Mouse (Mus musculus): ENCODE data around the gene Tmem235. TPM values are rescaled to one million over a fixed set of nuclear protein-coding genes. Genes with fewer than 3 reads are reported as not detected.

Gene Tmem235
- polyA plus RNA-seq, 1 experiment from 2014 or later = not detected

DNA sequence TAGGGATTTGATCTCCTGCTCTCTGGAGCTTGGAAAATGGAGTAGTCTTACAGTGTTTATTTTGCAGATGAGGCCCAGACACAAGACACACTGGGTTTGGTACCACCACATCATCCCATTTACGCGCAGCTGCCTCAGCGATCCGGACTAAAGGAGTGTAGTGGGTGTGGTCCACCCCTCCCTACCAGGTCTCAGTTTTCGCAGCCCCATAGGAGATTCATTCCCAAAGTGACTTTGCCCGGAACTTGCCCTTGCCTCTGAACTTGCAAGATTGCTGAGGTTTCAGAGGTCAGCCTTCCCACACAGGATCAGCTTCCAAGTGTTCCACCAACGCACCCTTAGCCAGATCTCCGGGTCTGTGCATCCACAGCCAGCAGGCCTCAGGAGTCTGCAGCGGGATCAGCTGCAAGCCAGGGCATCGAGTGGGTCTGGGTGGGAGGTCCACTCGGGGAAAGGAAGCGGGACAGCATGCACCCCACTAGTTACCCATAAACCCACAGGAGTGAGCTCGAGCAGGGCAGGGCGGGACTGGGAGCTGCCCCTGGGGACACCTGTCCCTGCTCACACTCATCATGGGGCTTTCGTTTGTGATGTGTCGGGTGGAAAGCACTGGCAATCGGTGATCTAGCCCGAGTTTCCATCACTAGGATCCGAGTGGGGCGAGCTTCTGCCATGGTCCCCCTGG lies 27.8 kb downstream of the Tmem235 start:
- H3K4me3 ChIP-seq (ENCODE audit: low read depth, low read length) = peak overlapping the region; percentile 28
- no peak for DNase-seq (ENCODE audit: low spot score)
- peaks cover 3% of the 10 kb centered on the region for H3K27me3 ChIP-seq (replicated peaks; ENCODE audit: control insufficient read depth, insufficient read depth, low read length)
- H3K4me1 ChIP-seq (ENCODE audit: control insufficient read depth, insufficient read depth, low read length) = peaks cover 35% of the 10 kb centered on the region
- peak overlapping the region; percentile 54 for H3K9ac ChIP-seq (ENCODE audit: low read depth, low read length)
- peak overlapping the region; percentile 58 for H3K4me2 ChIP-seq (ENCODE audit: low read depth, low read length)
- no peaks in the 10 kb centered on the region for H3K9me3 ChIP-seq (ENCODE audit: control insufficient read depth, low read length)
- no peak for ATAC-seq (ENCODE audit: low read depth)
- peak overlapping the region; percentile 25; the same call in 1 of the 2 replicates for H3K27ac ChIP-seq (replicated peaks; ENCODE audit: low read depth, low read length)
- 16% methylated on average over 20 of the region's 20 CpGs for WGBS
- no peaks in the 10 kb centered on the region for H3K36me3 ChIP-seq (ENCODE audit: control insufficient read depth, insufficient read depth, low read length)

DNA sequence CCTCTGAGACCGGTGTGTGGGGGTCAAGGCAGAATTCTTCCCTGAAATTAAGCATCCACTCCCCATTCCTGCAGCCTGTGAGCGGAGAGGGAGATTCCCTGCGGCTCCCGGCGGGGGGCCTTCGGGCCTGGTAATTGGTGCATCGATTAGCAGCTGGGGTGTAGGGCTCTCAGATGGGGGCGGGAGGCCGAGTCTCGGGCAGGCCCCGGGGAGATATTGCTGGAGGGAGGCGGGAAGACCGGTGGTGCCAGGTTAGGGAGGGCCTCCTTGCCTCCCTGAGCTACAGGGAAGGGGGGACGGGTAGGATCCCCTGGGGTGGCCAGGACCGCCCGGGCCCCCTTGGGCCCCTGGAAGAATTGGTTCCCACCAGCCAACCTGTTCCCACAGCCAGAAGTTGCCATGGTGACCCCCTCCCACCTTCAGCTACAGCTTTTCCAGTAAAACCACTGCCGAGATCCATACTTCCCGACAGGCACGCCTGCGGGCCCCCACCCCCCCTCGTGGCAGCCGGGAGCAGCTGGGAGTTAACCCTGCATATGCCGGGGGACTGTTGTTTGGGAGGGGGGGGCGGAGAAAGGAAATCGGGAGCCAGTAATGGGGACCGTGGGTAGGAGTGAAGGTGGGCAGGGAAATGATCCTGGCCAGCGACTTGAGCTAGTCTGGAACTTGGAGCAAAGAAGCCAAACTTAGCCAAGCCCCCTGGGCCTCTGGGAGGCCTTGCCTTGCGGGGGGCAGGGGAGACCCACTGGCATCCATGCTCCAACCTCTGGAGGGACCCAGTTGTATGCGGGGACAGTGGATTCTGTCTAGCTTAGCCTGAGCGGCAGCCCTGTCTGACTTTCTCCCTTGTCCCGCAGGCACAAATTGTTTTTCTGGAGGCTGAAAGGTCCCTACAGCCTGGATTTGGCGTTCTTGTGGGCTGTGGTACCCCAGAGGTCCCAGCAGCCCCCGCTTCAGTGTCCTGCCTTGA lies 28.6 kb downstream of the Tmem235 start:
- Histone ChIP-seq H3K4me1 (ENCODE audit: control insufficient read depth, insufficient read depth, low read length) (peaks cover 29% of the 10 kb centered on the region), H3K4me3 (ENCODE audit: low read depth, low read length) (peak overlapping the region; percentile 28), H3K9me3 (ENCODE audit: control insufficient read depth, low read length) (no peaks in the 10 kb centered on the region), H3K4me2 (ENCODE audit: low read depth, low read length) (peak overlapping the region; percentile 58), H3K9ac (ENCODE audit: low read depth, low read length) (peak overlapping the region; percentile 54), H3K36me3 (ENCODE audit: control insufficient read depth, insufficient read depth, low read length) (no peaks in the 10 kb centered on the region), H3K27me3 (replicated peaks; ENCODE audit: control insufficient read depth, insufficient read depth, low read length) (peaks cover 3% of the 10 kb centered on the region), H3K27ac (replicated peaks; ENCODE audit: low read depth, low read length) (peak overlapping the region; percentile 13; the same call in 1 of the 2 replicates)
- 2% methylated on average over 29 of the region's 33 CpGs for WGBS
- ATAC-seq (ENCODE audit: low read depth) (peak; percentile 54), DNase-seq (ENCODE audit: low spot score) (peak; percentile 79)

DNA sequence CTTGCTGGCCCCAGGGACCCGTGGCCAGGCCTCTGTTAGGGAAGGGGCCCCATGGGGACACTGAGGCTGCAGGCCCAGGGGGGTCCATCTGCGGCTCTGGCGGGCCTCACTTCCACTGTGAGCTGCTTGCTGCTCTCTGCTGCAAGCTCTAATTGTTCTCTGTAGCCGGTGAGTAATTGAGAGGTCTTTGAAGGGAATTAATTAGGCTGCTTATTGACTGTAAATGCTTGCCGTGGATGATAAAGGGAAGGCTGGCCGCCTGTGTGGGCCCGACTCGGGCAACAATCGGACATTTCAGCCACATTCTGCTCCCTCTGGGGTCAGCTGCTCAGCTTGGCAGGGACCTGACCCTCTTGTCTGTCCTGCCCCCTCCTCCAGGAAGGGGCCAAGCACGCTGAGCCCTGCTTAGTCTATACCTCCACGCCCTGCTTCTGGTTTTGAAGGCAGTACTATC lies 29.4 kb downstream of the Tmem235 start:
- H3K27ac ChIP-seq (replicated peaks; ENCODE audit: low read depth, low read length) = peak overlapping the region; percentile 21; the same call in 1 of the 2 replicates
- H3K4me2 ChIP-seq (ENCODE audit: low read depth, low read length) = peak overlapping the region; percentile 58

DNA sequence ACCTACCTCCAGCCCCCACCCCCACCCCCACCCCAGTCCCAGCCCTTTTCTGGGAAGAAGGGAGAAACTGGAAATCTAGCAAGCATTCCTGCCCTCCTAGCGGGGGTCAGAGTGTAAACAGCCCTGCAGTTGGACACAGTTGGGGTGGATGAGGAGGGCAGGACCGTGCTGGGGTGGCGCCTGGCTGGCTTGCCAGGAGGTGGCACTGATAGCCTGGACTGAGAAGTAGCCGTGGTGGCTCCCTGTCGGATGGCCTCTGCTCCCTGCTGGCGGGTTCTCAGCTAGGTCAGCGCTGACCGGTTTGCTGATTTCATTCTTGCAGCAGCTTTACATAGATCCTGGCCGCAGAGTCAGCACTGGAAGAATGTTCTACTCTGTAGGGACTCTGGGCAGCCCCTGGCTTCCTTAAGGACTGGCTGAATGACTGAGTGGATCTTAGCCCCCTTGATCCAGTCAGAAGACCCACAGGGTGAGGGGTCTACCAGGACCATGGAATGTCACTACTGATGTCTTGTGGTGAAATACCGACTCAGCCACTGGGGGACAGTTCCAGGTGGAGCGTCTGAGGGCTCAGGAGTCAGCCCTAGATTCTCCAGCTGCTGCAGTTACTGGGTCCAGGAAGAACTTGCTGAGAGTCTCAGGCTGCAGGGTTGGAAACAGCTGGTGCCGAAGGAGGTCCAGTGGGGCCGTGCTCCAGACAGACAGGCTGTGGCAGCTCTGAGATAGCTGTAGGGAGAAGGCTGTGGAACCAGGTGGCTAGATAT lies 30.1 kb downstream of the Tmem235 start:
- H3K4me1 ChIP-seq (ENCODE audit: control insufficient read depth, insufficient read depth, low read length) = peaks cover 29% of the 10 kb centered on the region
- DNase-seq (ENCODE audit: low spot score) = no peak
- H3K27ac ChIP-seq (replicated peaks; ENCODE audit: low read depth, low read length) = peak overlapping the region; percentile 21; the same call in 1 of the 2 replicates

More for the DNA sequence above, 29.4 kb downstream of the Tmem235 start:
- Histone ChIP-seq H3K36me3 (ENCODE audit: control insufficient read depth, insufficient read depth, low read length) (no peaks in the 10 kb centered on the region), H3K9ac (ENCODE audit: low read depth, low read length) (peak overlapping the region; percentile 54), H3K27me3 (replicated peaks; ENCODE audit: control insufficient read depth, insufficient read depth, low read length) (peaks cover 3% of the 10 kb centered on the region), H3K9me3 (ENCODE audit: control insufficient read depth, low read length) (no peaks in the 10 kb centered on the region), H3K4me3 (ENCODE audit: low read depth, low read length) (peak overlapping the region; percentile 28), H3K4me1 (ENCODE audit: control insufficient read depth, insufficient read depth, low read length) (peaks cover 29% of the 10 kb centered on the region)
- 12% methylated on average over 11 of the region's 11 CpGs for WGBS
- ATAC-seq (ENCODE audit: low read depth) = peak; percentile 27; the same call in 1 of the 2 replicates
- DNase-seq (ENCODE audit: low spot score) = no peak

DNA sequence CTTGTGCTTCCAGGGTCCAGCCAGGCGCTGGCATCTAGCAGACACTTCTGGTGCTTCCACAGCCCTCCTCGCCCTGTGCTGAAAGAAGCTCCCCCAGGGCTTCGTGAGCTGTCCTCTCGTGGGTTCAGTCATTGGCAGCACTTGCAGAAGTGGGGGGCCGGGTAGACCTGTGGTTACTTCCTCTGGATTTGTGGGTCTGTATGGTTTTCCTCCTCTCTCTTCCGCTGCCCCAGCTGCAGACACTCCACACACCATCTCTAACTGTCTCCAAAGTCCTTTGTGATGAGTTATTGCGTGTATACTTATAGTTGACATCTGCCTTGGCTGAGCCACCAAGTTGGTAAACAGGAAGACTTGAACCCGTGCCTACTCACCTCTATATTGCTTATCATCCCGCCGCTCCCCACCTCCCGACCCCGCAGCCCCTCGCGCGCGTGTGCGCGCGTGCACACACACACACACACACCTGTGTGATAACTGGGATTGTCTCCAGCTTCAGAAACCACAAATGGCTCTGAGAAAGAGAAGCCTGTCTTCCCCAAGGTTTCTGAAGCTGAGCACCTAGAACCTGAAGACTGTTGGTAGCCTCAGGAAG lies 31.1 kb downstream of the Tmem235 start:
- Histone ChIP-seq H3K4me1 (ENCODE audit: control insufficient read depth, insufficient read depth, low read length) (peaks cover 29% of the 10 kb centered on the region), H3K27me3 (replicated peaks; ENCODE audit: control insufficient read depth, insufficient read depth, low read length) (peaks cover 3% of the 10 kb centered on the region), H3K27ac (replicated peaks; ENCODE audit: low read depth, low read length) (no peak overlapping the region), H3K9ac (ENCODE audit: low read depth, low read length) (no peak overlapping the region), H3K4me3 (ENCODE audit: low read depth, low read length) (no peak overlapping the region), H3K36me3 (ENCODE audit: control insufficient read depth, insufficient read depth, low read length) (no peaks in the 10 kb centered on the region), H3K9me3 (ENCODE audit: control insufficient read depth, low read length) (no peaks in the 10 kb centered on the region), H3K4me2 (ENCODE audit: low read depth, low read length) (no peak overlapping the region)
- no peak for ATAC-seq (ENCODE audit: low read depth)
- no peak for DNase-seq (ENCODE audit: low spot score)
- 89% methylated on average over 19 of the region's 19 CpGs for WGBS

More for the DNA sequence above, 30.1 kb downstream of the Tmem235 start:
- Histone ChIP-seq H3K9ac (ENCODE audit: low read depth, low read length) (peak overlapping the region; percentile 21), H3K27me3 (replicated peaks; ENCODE audit: control insufficient read depth, insufficient read depth, low read length) (peaks cover 3% of the 10 kb centered on the region), H3K4me2 (ENCODE audit: low read depth, low read length) (peak overlapping the region; percentile 58), H3K36me3 (ENCODE audit: control insufficient read depth, insufficient read depth, low read length) (no peaks in the 10 kb centered on the region), H3K4me3 (ENCODE audit: low read depth, low read length) (no peak overlapping the region), H3K9me3 (ENCODE audit: control insufficient read depth, low read length) (no peaks in the 10 kb centered on the region)
- 35% methylated on average over 8 of the region's 13 CpGs for WGBS
- peak; percentile 28; the same call in 1 of the 2 replicates for ATAC-seq (ENCODE audit: low read depth)

DNA sequence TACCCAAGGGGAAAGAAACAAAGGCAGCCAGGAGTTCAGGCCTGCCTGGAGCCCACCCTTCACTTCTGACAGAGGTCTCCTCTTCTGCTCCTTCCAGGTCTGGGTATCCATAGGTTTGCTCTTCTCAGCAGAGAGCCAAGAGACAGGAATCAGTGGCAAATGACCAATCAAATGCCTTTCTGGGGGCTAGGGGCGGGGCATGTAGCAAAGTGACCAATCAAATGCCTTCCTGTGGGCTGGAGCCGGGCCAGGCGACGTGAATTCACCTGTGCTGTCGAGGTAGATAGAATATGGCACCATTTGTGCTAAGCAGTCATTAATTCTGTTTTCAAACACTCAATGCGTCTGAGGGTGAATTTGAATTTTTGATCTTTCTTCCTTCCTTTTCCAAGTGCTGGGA lies 31.6 kb downstream of the Tmem235 start:
- peaks cover 3% of the 10 kb centered on the region for H3K27me3 ChIP-seq (replicated peaks; ENCODE audit: control insufficient read depth, insufficient read depth, low read length)
- H3K4me3 ChIP-seq (ENCODE audit: low read depth, low read length) = no peak overlapping the region
- H3K9me3 ChIP-seq (ENCODE audit: control insufficient read depth, low read length) = no peaks in the 10 kb centered on the region
- H3K36me3 ChIP-seq (ENCODE audit: control insufficient read depth, insufficient read depth, low read length) = no peaks in the 10 kb centered on the region
- no peak overlapping the region for H3K9ac ChIP-seq (ENCODE audit: low read depth, low read length)
- ATAC-seq (ENCODE audit: low read depth) = no peak
- no peak overlapping the region for H3K27ac ChIP-seq (replicated peaks; ENCODE audit: low read depth, low read length)
- 42% methylated on average over 6 of the region's 6 CpGs for WGBS
- no peak overlapping the region for H3K4me2 ChIP-seq (ENCODE audit: low read depth, low read length)
- DNase-seq (ENCODE audit: low spot score) = no peak
- H3K4me1 ChIP-seq (ENCODE audit: control insufficient read depth, insufficient read depth, low read length) = peaks cover 29% of the 10 kb centered on the region

DNA sequence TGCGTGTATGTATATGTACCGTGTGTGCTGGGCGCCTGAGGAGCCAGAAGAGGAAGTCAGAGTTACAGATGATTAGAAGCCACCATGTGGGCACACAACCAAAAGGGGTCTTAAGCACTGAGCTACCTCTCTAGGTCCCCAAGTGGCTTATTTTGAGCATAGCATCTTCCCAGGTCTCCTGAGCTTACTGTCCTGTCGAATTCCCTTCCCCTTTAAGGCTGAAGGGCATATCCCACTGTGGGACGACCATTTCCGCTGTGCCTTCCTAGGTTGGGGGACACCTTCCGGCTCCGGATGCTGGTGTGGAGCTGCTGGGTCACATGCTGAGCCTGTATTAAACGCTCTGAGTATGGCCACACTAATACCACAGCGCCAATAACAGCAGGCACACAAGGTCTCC lies 34.1 kb downstream of the Tmem235 start:
- no peak overlapping the region for H3K27ac ChIP-seq (replicated peaks; ENCODE audit: low read depth, low read length)
- H3K4me1 ChIP-seq (ENCODE audit: control insufficient read depth, insufficient read depth, low read length) = peaks cover 14% of the 10 kb centered on the region
- H3K27me3 ChIP-seq (replicated peaks; ENCODE audit: control insufficient read depth, insufficient read depth, low read length) = peaks cover 3% of the 10 kb centered on the region
- H3K9me3 ChIP-seq (ENCODE audit: control insufficient read depth, low read length) = no peaks in the 10 kb centered on the region
- H3K9ac ChIP-seq (ENCODE audit: low read depth, low read length) = no peak overlapping the region
- no peaks in the 10 kb centered on the region for H3K36me3 ChIP-seq (ENCODE audit: control insufficient read depth, insufficient read depth, low read length)
- WGBS = 59% methylated on average over 10 of the region's 10 CpGs
- DNase-seq (ENCODE audit: low spot score) = no peak
- H3K4me3 ChIP-seq (ENCODE audit: low read depth, low read length) = no peak overlapping the region
- no peak for ATAC-seq (ENCODE audit: low read depth)
- H3K4me2 ChIP-seq (ENCODE audit: low read depth, low read length) = no peak overlapping the region

DNA sequence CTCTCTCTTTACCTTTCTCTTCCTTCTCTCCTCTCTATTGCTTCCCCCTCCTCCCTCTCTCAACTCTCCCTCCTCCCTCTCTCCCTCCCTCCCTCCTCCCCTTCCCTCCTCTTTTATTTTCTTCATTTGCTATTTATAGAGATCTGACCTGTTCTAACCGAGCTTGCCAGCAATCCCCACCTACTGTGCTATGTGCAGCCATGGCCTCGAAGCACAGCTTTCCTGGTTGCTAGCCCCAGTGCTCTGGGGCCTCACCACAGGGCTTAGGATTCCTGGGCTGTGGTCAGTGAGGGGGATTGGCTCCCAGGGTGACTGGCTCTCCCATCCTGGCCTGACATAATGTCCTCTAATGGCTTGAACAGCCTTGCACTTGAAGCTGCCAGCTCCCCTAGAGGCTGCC lies 36.0 kb downstream of the Tmem235 start:
- 47% methylated on average over 2 of the region's 2 CpGs for WGBS
- H3K4me2 ChIP-seq (ENCODE audit: low read depth, low read length) = no peak overlapping the region
- H3K4me3 ChIP-seq (ENCODE audit: low read depth, low read length) = no peak overlapping the region
- H3K36me3 ChIP-seq (ENCODE audit: control insufficient read depth, insufficient read depth, low read length) = no peaks in the 10 kb centered on the region
- H3K9ac ChIP-seq (ENCODE audit: low read depth, low read length) = no peak overlapping the region
- H3K27ac ChIP-seq (replicated peaks; ENCODE audit: low read depth, low read length) = no peak overlapping the region
- H3K4me1 ChIP-seq (ENCODE audit: control insufficient read depth, insufficient read depth, low read length) = no peaks in the 10 kb centered on the region
- DNase-seq (ENCODE audit: low spot score) (no peak), ATAC-seq (ENCODE audit: low read depth) (no peak)
- H3K27me3 ChIP-seq (replicated peaks; ENCODE audit: control insufficient read depth, insufficient read depth, low read length) = no peaks in the 10 kb centered on the region
- H3K9me3 ChIP-seq (ENCODE audit: control insufficient read depth, low read length) = no peaks in the 10 kb centered on the region

Data from embryonic facial prominence, embryonic 14.5 days (tissue).